Mouse (Mus musculus): ENCODE measurements around the gene Zfp839. TPM values are rescaled to one million over a fixed set of nuclear protein-coding genes. Genes with fewer than 3 reads are reported as not detected.
"Not testable (repeated sequence)": the region's sequence is repeated elsewhere in the genome, so short reads cannot be mapped to it uniquely, and the experiment has no call there.

Gene Zfp839
- polyA plus RNA-seq, 1 experiment from 2014 or later, result 1.5 TPM

DNA sequence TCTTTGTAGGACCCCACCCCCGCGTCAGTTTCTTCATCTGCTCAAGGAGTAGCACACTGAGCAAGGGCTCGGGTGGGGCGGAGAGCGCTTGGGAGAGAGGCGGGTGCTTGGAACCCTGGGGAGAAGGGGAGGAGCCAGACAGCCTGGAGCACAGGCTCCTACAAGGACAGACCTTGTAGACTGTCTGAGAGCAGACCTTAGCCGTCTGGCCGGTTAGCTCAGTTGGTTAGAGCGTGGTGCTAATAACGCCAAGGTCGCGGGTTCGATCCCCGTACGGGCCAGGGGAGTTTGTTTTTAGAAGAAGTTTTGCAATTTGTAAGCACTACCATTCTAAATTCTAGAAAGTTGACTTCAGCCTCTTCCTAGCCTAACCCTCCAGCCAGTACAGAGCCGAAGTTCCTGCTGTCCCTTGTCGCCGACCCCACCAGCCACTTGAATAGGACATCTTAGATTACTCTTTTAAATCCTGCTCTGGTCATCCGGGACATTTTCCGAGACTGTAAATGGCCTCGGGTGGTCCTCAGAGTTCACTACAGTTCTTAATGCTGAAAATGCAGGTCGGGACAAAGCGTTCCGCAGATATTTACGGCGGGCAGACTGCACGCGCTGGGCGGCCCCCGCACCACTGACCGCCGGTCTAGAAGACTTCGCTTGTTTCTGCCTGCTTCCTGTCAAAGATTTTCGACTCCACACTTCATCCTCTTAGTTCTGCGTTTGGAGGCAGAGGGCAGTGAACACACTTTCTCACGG lies 4.7 kb upstream of the Zfp839 start:
- under 1% methylated on average over 36 of the region's 36 CpGs for WGBS (ENCODE audit: insufficient replicate concordance)
- H3K27ac ChIP-seq (ENCODE audit: low read length), result peak overlapping the region; percentile 69
- H3K9ac ChIP-seq (ENCODE audit: low read depth, low read length), result peak overlapping the region; percentile 62
- no peaks in the 10 kb centered on the region for H3K27me3 ChIP-seq (ENCODE audit: control insufficient read depth, insufficient read depth, low read depth, low read length)
- peak overlapping the region; percentile 70 for H3K4me3 ChIP-seq (ENCODE audit: low read depth, low read length)
- no peaks in the 10 kb centered on the region for H3K9me3 ChIP-seq (replicated peaks; ENCODE audit: control insufficient read depth, low read length)
- H3K36me3 ChIP-seq (ENCODE audit: control insufficient read depth, insufficient read depth), result no peaks in the 10 kb centered on the region
- peaks cover 27% of the 10 kb centered on the region for H3K4me1 ChIP-seq (ENCODE audit: control insufficient read depth, low read depth, low read length)
- peak; percentile 91 for ATAC-seq (ENCODE audit: low read depth)
- peak overlapping the region; percentile 87 for H3K4me2 ChIP-seq (ENCODE audit: low read depth, low read length)

DNA sequence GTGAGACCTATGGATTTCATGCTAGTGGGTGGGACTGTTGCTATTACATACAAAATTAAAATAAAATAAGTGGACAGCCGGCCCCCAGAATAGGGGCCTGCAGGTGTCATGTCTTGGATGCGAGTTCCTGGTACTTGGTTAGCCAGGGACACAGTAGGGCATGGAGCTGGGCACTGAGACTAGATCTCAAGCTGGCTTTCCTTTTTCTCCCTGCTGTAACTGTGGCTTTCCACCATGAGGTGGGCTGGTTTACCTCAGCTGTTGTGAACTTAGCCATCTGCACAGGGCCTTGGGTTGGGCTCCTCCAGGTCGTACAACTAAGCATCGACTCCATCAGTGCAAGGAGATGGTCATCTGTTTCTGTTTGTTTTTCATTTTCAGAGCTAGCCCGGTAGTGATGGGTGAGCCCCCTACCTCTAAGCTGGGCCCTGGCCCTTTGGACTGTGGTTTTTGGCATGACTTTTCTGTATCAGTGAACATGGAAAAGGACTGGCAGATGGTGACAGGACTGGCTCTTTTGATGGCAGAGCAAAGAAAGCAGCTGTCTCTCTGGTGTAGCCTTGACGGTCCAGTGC lies 3.8 kb upstream of the Zfp839 start:
- no peak for ATAC-seq (ENCODE audit: low read depth)
- Histone ChIP-seq H3K4me3 (ENCODE audit: low read depth, low read length) (peak overlapping the region; percentile 70), H3K36me3 (ENCODE audit: control insufficient read depth, insufficient read depth) (no peaks in the 10 kb centered on the region), H3K4me1 (ENCODE audit: control insufficient read depth, low read depth, low read length) (peaks cover 33% of the 10 kb centered on the region), H3K27me3 (ENCODE audit: control insufficient read depth, insufficient read depth, low read depth, low read length) (no peaks in the 10 kb centered on the region), H3K9me3 (replicated peaks; ENCODE audit: control insufficient read depth, low read length) (no peaks in the 10 kb centered on the region), H3K9ac (ENCODE audit: low read depth, low read length) (peak overlapping the region; percentile 54), H3K4me2 (ENCODE audit: low read depth, low read length) (peak overlapping the region; percentile 87), H3K27ac (ENCODE audit: low read length) (no peak overlapping the region)
- 71% methylated on average over 6 of the region's 6 CpGs for WGBS (ENCODE audit: insufficient replicate concordance)

DNA sequence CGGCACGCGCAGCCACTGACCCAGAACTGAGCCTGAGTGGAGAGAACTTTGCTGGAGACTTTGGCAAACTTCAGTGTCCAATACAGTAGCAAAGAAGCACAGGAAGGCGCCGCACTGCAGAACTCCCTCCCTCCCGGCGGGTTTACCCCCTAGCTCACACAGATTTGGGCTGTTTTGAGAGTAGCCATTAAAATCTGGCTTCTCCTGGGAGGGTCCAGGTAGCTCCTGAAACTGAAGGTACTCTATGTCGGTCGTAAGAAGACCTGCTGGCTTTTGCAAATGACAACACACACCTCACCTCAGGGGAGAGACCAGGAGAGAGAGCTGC lies 840 bp downstream of the Zfp839 start:
- no peaks in the 10 kb centered on the region for H3K9me3 ChIP-seq (replicated peaks; ENCODE audit: control insufficient read depth, low read length)
- peaks cover 30% of the 10 kb centered on the region for H3K4me1 ChIP-seq (ENCODE audit: control insufficient read depth, low read depth, low read length)
- no peaks in the 10 kb centered on the region for H3K27me3 ChIP-seq (ENCODE audit: control insufficient read depth, insufficient read depth, low read depth, low read length)
- no peaks in the 10 kb centered on the region for H3K36me3 ChIP-seq (ENCODE audit: control insufficient read depth, insufficient read depth)
- peak overlapping the region; percentile 77 for H3K27ac ChIP-seq (ENCODE audit: low read length)
- peak overlapping the region; percentile 84 for H3K4me3 ChIP-seq (ENCODE audit: low read depth, low read length)
- peak overlapping the region; percentile 80 for H3K9ac ChIP-seq (ENCODE audit: low read depth, low read length)
- H3K4me2 ChIP-seq (ENCODE audit: low read depth, low read length), result peak overlapping the region; percentile 84
- ATAC-seq (ENCODE audit: low read depth), result peak; percentile 3; the same call in 1 of the 2 replicates
- 11% methylated on average over 9 of the region's 9 CpGs for WGBS (ENCODE audit: insufficient replicate concordance)

- H3K9ac ChIP-seq (ENCODE audit: low read depth, low read length), result peak overlapping the region; percentile 80
- peaks cover 26% of the 10 kb centered on the region for H3K4me1 ChIP-seq (ENCODE audit: control insufficient read depth, low read depth, low read length)
- peak overlapping the region; percentile 84 for H3K4me2 ChIP-seq (ENCODE audit: low read depth, low read length)
- no peaks in the 10 kb centered on the region for H3K9me3 ChIP-seq (replicated peaks; ENCODE audit: control insufficient read depth, low read length)
- WGBS (ENCODE audit: insufficient replicate concordance), result 6% methylated on average over 12 of the region's 12 CpGs
- H3K36me3 ChIP-seq (ENCODE audit: control insufficient read depth, insufficient read depth), result no peaks in the 10 kb centered on the region
- no peaks in the 10 kb centered on the region for H3K27me3 ChIP-seq (ENCODE audit: control insufficient read depth, insufficient read depth, low read depth, low read length)
- peak; percentile 60 for ATAC-seq (ENCODE audit: low read depth)
- peak overlapping the region; percentile 84 for H3K4me3 ChIP-seq (ENCODE audit: low read depth, low read length)
- peak overlapping the region; percentile 77; the same call in 1 of the 2 replicates for H3K27ac ChIP-seq (ENCODE audit: low read length)
These were observed 1.4 kb downstream of the Zfp839 start for GRCm38 (mm10) chr12:110851414-110851813.

GRCm38 (mm10) chr12:110851923-110852322 lies 1.9 kb downstream of the Zfp839 start:
- H3K4me2 ChIP-seq (ENCODE audit: low read depth, low read length), result peak overlapping the region; percentile 84
- no peaks in the 10 kb centered on the region for H3K9me3 ChIP-seq (replicated peaks; ENCODE audit: control insufficient read depth, low read length)
- H3K27me3 ChIP-seq (ENCODE audit: control insufficient read depth, insufficient read depth, low read depth, low read length), result no peaks in the 10 kb centered on the region
- no peak overlapping the region for H3K4me3 ChIP-seq (ENCODE audit: low read depth, low read length)
- H3K27ac ChIP-seq (ENCODE audit: low read length), result no peak overlapping the region
- ATAC-seq (ENCODE audit: low read depth), result no peak
- 22% methylated on average over 1 of the region's 1 CpGs for WGBS (ENCODE audit: insufficient replicate concordance)
- no peak overlapping the region for H3K9ac ChIP-seq (ENCODE audit: low read depth, low read length)
- peaks cover 27% of the 10 kb centered on the region for H3K4me1 ChIP-seq (ENCODE audit: control insufficient read depth, low read depth, low read length)
- H3K36me3 ChIP-seq (ENCODE audit: control insufficient read depth, insufficient read depth), result no peaks in the 10 kb centered on the region

DNA sequence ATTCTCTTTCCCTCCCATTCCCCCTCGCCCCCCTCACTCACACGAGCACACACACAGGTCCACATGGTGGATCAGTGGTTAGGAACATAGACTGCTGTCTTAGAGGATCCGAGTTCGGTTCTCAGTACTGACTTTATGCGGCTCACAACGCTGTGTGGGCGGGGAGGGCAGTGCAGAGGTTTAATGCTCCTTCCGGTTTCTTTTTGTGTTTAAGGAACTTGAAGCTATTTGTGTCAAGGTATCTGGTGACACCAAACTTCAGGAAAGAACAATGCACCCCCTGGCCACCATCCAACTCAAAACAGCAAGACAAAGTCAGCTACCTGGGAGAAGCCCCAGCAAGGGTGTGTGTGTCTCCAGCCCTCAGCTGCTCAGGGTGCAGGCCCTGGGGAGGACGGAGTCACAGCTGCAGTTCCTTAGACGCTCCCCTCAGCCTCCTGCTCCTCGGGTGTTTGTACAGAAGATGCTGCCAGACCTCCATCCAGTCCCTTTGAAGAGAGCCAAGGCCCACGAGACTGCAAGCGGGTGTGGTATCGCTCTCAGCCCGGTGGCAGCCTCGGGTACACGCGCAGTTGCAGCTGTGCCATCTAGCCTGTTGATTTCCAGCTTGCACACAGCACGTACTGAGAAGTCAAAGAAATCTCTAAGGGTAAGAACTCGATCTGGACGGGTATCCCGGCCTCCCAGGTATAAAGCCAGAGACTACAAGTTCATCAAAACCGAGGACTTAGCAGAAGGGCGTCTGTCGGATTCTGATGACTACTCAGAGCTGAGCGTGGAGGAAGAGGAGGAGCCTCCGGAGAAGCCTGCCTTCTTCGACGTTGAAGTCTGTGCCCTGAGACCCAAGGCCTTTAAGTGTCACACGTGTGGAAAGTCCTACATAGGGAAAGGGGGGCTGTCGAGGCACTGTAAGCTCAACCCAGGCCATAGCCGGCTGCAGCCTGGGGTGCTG lies 5.0 kb downstream of the Zfp839 start:
- no peaks in the 10 kb centered on the region for H3K36me3 ChIP-seq (ENCODE audit: control insufficient read depth, insufficient read depth)
- H3K27me3 ChIP-seq (ENCODE audit: control insufficient read depth, insufficient read depth, low read depth, low read length), result no peaks in the 10 kb centered on the region
- no peak overlapping the region for H3K4me3 ChIP-seq (ENCODE audit: low read depth, low read length)
- peaks cover 29% of the 10 kb centered on the region for H3K4me1 ChIP-seq (ENCODE audit: control insufficient read depth, low read depth, low read length)
- no peak for ATAC-seq (ENCODE audit: low read depth)
- 65% methylated on average over 32 of the region's 32 CpGs for WGBS (ENCODE audit: insufficient replicate concordance)
- no peak overlapping the region for H3K27ac ChIP-seq (ENCODE audit: low read length)
- H3K4me2 ChIP-seq (ENCODE audit: low read depth, low read length), result no peak overlapping the region
- no peak overlapping the region; the same call in 1 of the 2 replicates for H3K9ac ChIP-seq (ENCODE audit: low read depth, low read length)
- H3K9me3 ChIP-seq (replicated peaks; ENCODE audit: control insufficient read depth, low read length), result no peaks in the 10 kb centered on the region

- Histone ChIP-seq H3K27ac (ENCODE audit: low read length) (no peak overlapping the region), H3K4me1 (ENCODE audit: control insufficient read depth, low read depth, low read length) (peaks cover 11% of the 10 kb centered on the region), H3K4me3 (ENCODE audit: low read depth, low read length) (no peak overlapping the region), H3K4me2 (ENCODE audit: low read depth, low read length) (no peak overlapping the region), H3K36me3 (ENCODE audit: control insufficient read depth, insufficient read depth) (no peaks in the 10 kb centered on the region), H3K27me3 (ENCODE audit: control insufficient read depth, insufficient read depth, low read depth, low read length) (no peaks in the 10 kb centered on the region), H3K9me3 (replicated peaks; ENCODE audit: control insufficient read depth, low read length) (no peaks in the 10 kb centered on the region), H3K9ac (ENCODE audit: low read depth, low read length) (no peak overlapping the region)
- ATAC-seq (ENCODE audit: low read depth), result no peak
- WGBS (ENCODE audit: insufficient replicate concordance), result 63% methylated on average over 7 of the region's 7 CpGs
These were observed 7.1 kb downstream of the Zfp839 start for GRCm38 (mm10) chr12:110857196-110857595.

DNA sequence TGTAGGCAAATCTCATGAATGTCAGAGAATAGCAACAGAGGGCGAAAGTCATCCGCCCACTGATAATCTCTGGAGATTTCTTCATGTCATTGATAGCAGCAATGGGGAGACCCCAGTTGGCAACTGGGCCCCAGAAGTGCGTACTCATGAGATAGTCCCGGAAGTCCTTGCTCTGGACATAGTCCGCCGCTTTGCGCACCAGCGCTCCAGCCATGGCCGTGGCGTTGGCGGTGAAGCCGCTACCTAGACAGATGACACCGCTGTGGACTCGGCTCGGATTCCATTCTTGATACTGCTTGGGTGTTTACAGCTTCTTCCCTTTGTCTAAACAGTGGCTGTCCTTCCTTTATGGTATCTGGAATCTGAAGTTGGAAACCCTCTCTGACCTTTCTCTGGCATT lies 8.6 kb downstream of the Zfp839 start:
- H3K27ac ChIP-seq (ENCODE audit: low read length); H3K36me3 ChIP-seq (ENCODE audit: control insufficient read depth, insufficient read depth); H3K9ac ChIP-seq (ENCODE audit: low read depth, low read length); H3K4me2 ChIP-seq (ENCODE audit: low read depth, low read length); H3K27me3 ChIP-seq (ENCODE audit: control insufficient read depth, insufficient read depth, low read depth, low read length); H3K4me3 ChIP-seq (ENCODE audit: low read depth, low read length); ATAC-seq (ENCODE audit: low read depth); H3K9me3 ChIP-seq (replicated peaks; ENCODE audit: control insufficient read depth, low read length): not testable (repeated sequence)
- H3K4me1 ChIP-seq (ENCODE audit: control insufficient read depth, low read depth, low read length), result peaks cover 11% of the 10 kb centered on the region
- WGBS (ENCODE audit: insufficient replicate concordance), result 91% methylated on average over 15 of the region's 15 CpGs

Measured in liver, embryonic 16.5 days (tissue).